8 mouse cellular contexts compared by ENCODE assay signal in the genomic region with DNA sequence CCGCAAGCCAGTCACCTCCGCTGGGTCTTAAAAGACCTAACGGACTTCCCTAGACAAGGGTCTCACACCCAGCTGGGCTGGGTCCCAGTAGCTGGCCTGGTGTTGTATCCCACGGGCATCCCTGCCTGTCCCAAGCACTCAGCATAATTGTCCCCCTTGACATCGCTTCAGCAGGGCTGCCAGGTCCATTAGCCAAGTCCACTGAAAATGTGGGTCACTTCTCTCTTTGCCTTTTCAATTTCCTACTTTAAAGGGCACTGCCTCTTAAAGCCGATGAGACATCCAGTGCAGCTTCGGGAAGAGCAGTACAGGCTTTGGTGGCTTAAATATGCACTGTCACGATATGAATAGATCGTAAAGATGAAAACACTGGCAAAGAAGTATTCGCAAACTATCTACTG. TPM values are rescaled to one million over a fixed set of nuclear protein-coding genes. Genes with fewer than 3 reads are reported as not detected.
DNase-seq lines count a peak whose midpoint lies in the region; ATAC-seq lines count a peak whose summit lies in the region.

No protein-coding gene starts in this region.

- no peak for DNase-seq in heart, adult 11 months
- DNase-seq in brain, adult 2 months (ENCODE audit: low read depth, low spot score), result peak; percentile 73
- no peak for DNase-seq in forebrain, embryonic 10.5 days (ENCODE audit: extremely low spot score, low spot score)
- DNase-seq in thymus, postnatal 0 days (ENCODE audit: low spot score), result no peak
- DNase-seq in ovary, postnatal 14 days (ENCODE audit: low spot score), result no peak
- DNase-seq in liver, embryonic 11.5 days (ENCODE audit: low spot score), result no peak

- no peaks in the 10 kb centered on the region for H3K9me3 ChIP-seq in heart, embryonic 13.5 days
- no peaks in the 10 kb centered on the region for H3K9me3 ChIP-seq in forebrain, embryonic 10.5 days
- H3K9me3 ChIP-seq in limb, embryonic 13.5 days, result no peaks in the 10 kb centered on the region
- no peaks in the 10 kb centered on the region for H3K9me3 ChIP-seq in liver, embryonic 11.5 days (ENCODE audit: control insufficient read depth, low read length)

- H3K9ac ChIP-seq in heart, embryonic 13.5 days, result no peak overlapping the region
- H3K9ac ChIP-seq in limb, embryonic 13.5 days, result no peak overlapping the region
- H3K9ac ChIP-seq in liver, embryonic 11.5 days (ENCODE audit: low read depth, low read length), result no peak overlapping the region

- H3K4me3 ChIP-seq in heart, embryonic 13.5 days, result no peak overlapping the region
- no peak overlapping the region for H3K4me3 ChIP-seq in forebrain, embryonic 10.5 days
- no peak overlapping the region for H3K4me3 ChIP-seq in limb, embryonic 13.5 days
- H3K4me3 ChIP-seq in liver, embryonic 11.5 days (ENCODE audit: low read depth, low read length), result no peak overlapping the region

- WGBS in heart, embryonic 13.5 days, result 67% methylated on average over 10 of the region's 10 CpGs
- 73% methylated on average over 10 of the region's 10 CpGs for WGBS in forebrain, embryonic 10.5 days
- 66% methylated on average over 10 of the region's 10 CpGs for WGBS in limb, embryonic 13.5 days
- 70% methylated on average over 10 of the region's 10 CpGs for WGBS in liver, embryonic 11.5 days

- no peak overlapping the region for H3K27ac ChIP-seq in heart, embryonic 13.5 days (replicated peaks)
- H3K27ac ChIP-seq in forebrain, embryonic 10.5 days, result peak overlapping the region; percentile 68
- H3K27ac ChIP-seq in limb, embryonic 13.5 days, result no peak overlapping the region
- no peak overlapping the region for H3K27ac ChIP-seq in liver, embryonic 11.5 days (ENCODE audit: low read depth, low read length)

- ATAC-seq in heart, embryonic 13.5 days (ENCODE audit: extremely low read depth, insufficient number of reproducible peaks, low FRiP score, low TSS enrichment), result no peak
- ATAC-seq in limb, embryonic 13.5 days (ENCODE audit: low FRiP score, low read depth), result no peak
- no peak for ATAC-seq in liver, embryonic 11.5 days (replicated peaks; ENCODE audit: low FRiP score)

- peaks cover 9% of the 10 kb centered on the region; the same call in 1 of the 2 replicates for H3K27me3 ChIP-seq in heart, embryonic 13.5 days (replicated peaks)
- H3K27me3 ChIP-seq in forebrain, embryonic 10.5 days (ENCODE audit: poor library complexity, severe bottlenecking), result peaks cover 2% of the 10 kb centered on the region
- H3K27me3 ChIP-seq in limb, embryonic 13.5 days, result no peaks in the 10 kb centered on the region
- no peaks in the 10 kb centered on the region for H3K27me3 ChIP-seq in liver, embryonic 11.5 days (replicated peaks; ENCODE audit: control insufficient read depth, insufficient read depth, low read length)

- H3K36me3 ChIP-seq in heart, embryonic 13.5 days, result no peaks in the 10 kb centered on the region
- no peaks in the 10 kb centered on the region for H3K36me3 ChIP-seq in forebrain, embryonic 10.5 days (replicated peaks)
- H3K36me3 ChIP-seq in limb, embryonic 13.5 days, result no peaks in the 10 kb centered on the region
- H3K36me3 ChIP-seq in liver, embryonic 11.5 days (ENCODE audit: control insufficient read depth, insufficient read depth, low read length), result no peaks in the 10 kb centered on the region

- H3K4me1 ChIP-seq in heart, embryonic 13.5 days, result no peaks in the 10 kb centered on the region
- H3K4me1 ChIP-seq in forebrain, embryonic 10.5 days, result peaks cover 4% of the 10 kb centered on the region
- H3K4me1 ChIP-seq in limb, embryonic 13.5 days, result peaks cover 7% of the 10 kb centered on the region; the same call in 1 of the 2 replicates
- no peaks in the 10 kb centered on the region for H3K4me1 ChIP-seq in liver, embryonic 11.5 days (replicated peaks; ENCODE audit: control insufficient read depth, insufficient read depth, low read length)

- H3K4me2 ChIP-seq in heart, embryonic 13.5 days, result peak overlapping the region; percentile 38; the same call in 1 of the 2 replicates
- H3K4me2 ChIP-seq in limb, embryonic 13.5 days (replicated peaks), result peak overlapping the region; percentile 45
- H3K4me2 ChIP-seq in liver, embryonic 11.5 days, result no peak overlapping the region

RNA-seq across cellular contexts. Expression of a gene that starts 7.6 kb away (rescaled TPM):
- 7.3 TPM in 2 replicates for polyA plus RNA-seq in heart, embryonic 13.5 days (2015; fragmentation: Nextera tagmentation; extraction: Ambion mirVana)
- 16.6 and 16.8 TPM in 2 replicates for polyA plus RNA-seq in forebrain, embryonic 10.5 days (2016; fragmentation: Nextera tagmentation; extraction: Ambion mirVana)
- 32.2 and 32.5 TPM in 2 replicates for polyA plus RNA-seq in limb, embryonic 13.5 days (2015; fragmentation: Nextera tagmentation; extraction: Ambion mirVana)
- 1.4 and 1.6 TPM in 2 replicates for polyA plus RNA-seq in thymus, postnatal 0 days (2015; fragmentation: Nextera tagmentation; extraction: Ambion mirVana)
- 10.4 and 11.5 TPM in 2 replicates for polyA plus RNA-seq in liver, embryonic 11.5 days (2014; fragmentation: Nextera tagmentation; extraction: Ambion mirVana)
